Mouse (Mus musculus): ENCODE data around the gene Clec9a.

- no peak for TF ChIP-seq EP300 (IDR thresholded peaks at IDR 0.05; ENCODE audit: low read depth)
- TF ChIP-seq CTCF (IDR thresholded peaks at IDR 0.05; ENCODE audit: low read depth) = no peak
Measured at GRCm38 (mm10) chr6:129380454-129380853, 28.2 kb upstream of the Clec9a start.

Measured in liver, postnatal 0 days (tissue).